ENCODE assay signal across 21 mouse cellular contexts in the genomic region with DNA sequence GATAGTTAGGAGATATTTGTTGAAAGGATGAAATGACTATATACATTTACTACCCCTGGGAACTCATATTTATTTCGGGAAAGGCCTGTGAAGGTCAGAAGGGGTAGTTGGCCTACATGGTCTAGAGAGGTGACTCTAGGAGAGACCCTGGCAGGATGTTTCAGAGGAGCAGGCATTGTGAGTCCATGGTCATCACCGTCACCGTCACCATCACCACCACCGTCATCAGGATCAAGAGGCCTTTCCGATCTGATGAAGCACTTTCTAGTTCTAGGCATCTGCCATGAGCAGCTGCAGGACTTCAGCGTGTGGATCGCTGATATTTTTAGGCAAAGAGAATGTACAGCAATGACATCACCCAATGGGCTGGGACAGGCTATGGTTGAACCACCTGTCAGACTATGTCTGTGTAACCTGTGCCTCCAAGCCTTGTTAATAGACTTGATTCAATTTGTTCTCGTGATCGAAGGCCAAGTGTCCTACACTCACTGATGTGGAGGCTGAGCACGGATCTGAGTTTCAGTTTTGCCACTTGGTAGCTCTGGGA. TPM values are rescaled to one million over a fixed set of nuclear protein-coding genes. Genes with fewer than 3 reads are reported as not detected.
DNase-seq lines count a peak whose midpoint lies in the region; ATAC-seq and TF ChIP-seq lines count a peak whose summit lies in the region.
"Had no signal": no experiment of that assay in that cellular context is flagged by ENCODE, and none has a peak within 500 bp of the region (broad histone marks: within the 10 kb centered on the region; RNA-seq: fewer than 3 reads in every experiment).

No protein-coding gene starts in this region.

- H3K4me2 ChIP-seq in heart, embryonic 11.5 days = no peak overlapping the region
- H3K4me2 ChIP-seq in limb, embryonic 11.5 days (ENCODE audit: low read depth, severe bottlenecking) = no peak overlapping the region
- 0 out of 2 replicates have a peak overlapping the region, but pooled peaks have one; percentile 7 for H3K4me2 ChIP-seq in limb, embryonic 14.5 days (replicated peaks; ENCODE audit: low read depth, low read length, severe bottlenecking)
- H3K4me2 ChIP-seq in myocyte (ENCODE audit: low read depth) = peak overlapping the region; percentile 10
- H3K4me2 ChIP-seq: embryonic facial prominence, embryonic 12.5 days; embryonic facial prominence, embryonic 15.5 days; forebrain, embryonic 12.5 days had no signal

- no peaks in the 10 kb centered on the region for H3K4me1 ChIP-seq in heart, embryonic 11.5 days (ENCODE audit: control insufficient read depth, insufficient read depth, low read length)
- peaks cover 5% of the 10 kb centered on the region; the same call in 1 of the 2 replicates for H3K4me1 ChIP-seq in limb, embryonic 11.5 days (ENCODE audit: control insufficient read depth, insufficient read depth, low read length)
- peaks cover 19% of the 10 kb centered on the region for H3K4me1 ChIP-seq in limb, embryonic 10.5 days
- H3K4me1 ChIP-seq in limb, embryonic 14.5 days (ENCODE audit: control insufficient read depth, insufficient read depth, low read length) = peaks cover 11% of the 10 kb centered on the region; the same call in 1 of the 2 replicates
- H3K4me1 ChIP-seq: forebrain, embryonic 12.5 days had no signal

- no peak overlapping the region for H3ac ChIP-seq in myocyte (ENCODE audit: control insufficient read depth, insufficient read length)

- WGBS in heart, embryonic 11.5 days (ENCODE audit: insufficient replicate concordance) = 80% methylated on average over 10 of the region's 10 CpGs
- 88% methylated on average over 10 of the region's 10 CpGs for WGBS in limb, embryonic 11.5 days
- 97% methylated on average over 10 of the region's 10 CpGs for WGBS in limb, embryonic 10.5 days
- 78% methylated on average over 10 of the region's 10 CpGs for WGBS in limb, embryonic 14.5 days

- H3K79me2 ChIP-seq in myocyte (ENCODE audit: control insufficient read depth, insufficient read depth) = no peaks in the 10 kb centered on the region

- no peak overlapping the region for H3K27ac ChIP-seq in heart, embryonic 11.5 days (ENCODE audit: low read depth, low read length)
- peak overlapping the region; percentile 26; the same call in 1 of the 2 replicates for H3K27ac ChIP-seq in limb, embryonic 11.5 days (replicated peaks; ENCODE audit: low read depth, low read length)
- H3K27ac ChIP-seq in limb, embryonic 10.5 days = no peak overlapping the region
- H3K27ac ChIP-seq in limb, embryonic 14.5 days (replicated peaks; ENCODE audit: low read depth, low read length) = no peak overlapping the region
- H3K27ac ChIP-seq: embryonic facial prominence, embryonic 12.5 days; embryonic facial prominence, embryonic 15.5 days; forebrain, embryonic 10.5 days; forebrain, embryonic 12.5 days had no signal

- H3K9me3 ChIP-seq in heart, embryonic 11.5 days (replicated peaks; ENCODE audit: control insufficient read depth, low read length) = no peaks in the 10 kb centered on the region
- no peaks in the 10 kb centered on the region for H3K9me3 ChIP-seq in limb, embryonic 11.5 days (ENCODE audit: control insufficient read depth, low read length)
- no peaks in the 10 kb centered on the region for H3K9me3 ChIP-seq in limb, embryonic 10.5 days (replicated peaks)
- no peaks in the 10 kb centered on the region for H3K9me3 ChIP-seq in limb, embryonic 14.5 days (ENCODE audit: control insufficient read depth, low read length)
- H3K9me3 ChIP-seq: embryonic facial prominence, embryonic 12.5 days; embryonic facial prominence, embryonic 15.5 days; forebrain, embryonic 10.5 days; forebrain, embryonic 12.5 days had no signal

- TF ChIP-seq POLR2A in limb, embryonic 14.5 days (IDR thresholded peaks at IDR 0.05; ENCODE audit: borderline replicate concordance, extremely low read depth, insufficient read depth, insufficient read length) = no peak
- TF ChIP-seq POLR2A in myocyte (IDR thresholded peaks at IDR 0.05; ENCODE audit: insufficient read length, low read depth) = no peak

- no peak for ATAC-seq in heart, embryonic 11.5 days (replicated peaks; ENCODE audit: insufficient number of reproducible peaks, low FRiP score, low TSS enrichment)
- ATAC-seq in limb, embryonic 11.5 days (ENCODE audit: insufficient number of reproducible peaks, low FRiP score, low TSS enrichment, low read depth) = no peak
- ATAC-seq in limb, embryonic 14.5 days (ENCODE audit: low FRiP score, low read depth) = 0 out of 2 replicates have a peak, but pooled peaks have one; percentile 34
- ATAC-seq: forebrain, embryonic 14.5 days; forebrain, embryonic 16.5 days had no signal

- H3K27me3 ChIP-seq in heart, embryonic 11.5 days (ENCODE audit: control insufficient read depth, insufficient read depth, low read length) = no peaks in the 10 kb centered on the region
- H3K27me3 ChIP-seq in limb, embryonic 11.5 days (ENCODE audit: control insufficient read depth, insufficient read depth, low read length) = no peaks in the 10 kb centered on the region
- no peaks in the 10 kb centered on the region for H3K27me3 ChIP-seq in limb, embryonic 10.5 days (ENCODE audit: low read depth, poor library complexity, severe bottlenecking)
- no peaks in the 10 kb centered on the region for H3K27me3 ChIP-seq in limb, embryonic 14.5 days (ENCODE audit: control insufficient read depth, insufficient read depth, low read length)
- H3K27me3 ChIP-seq in myocyte (ENCODE audit: control insufficient read depth, insufficient read depth, insufficient read length) = no peaks in the 10 kb centered on the region
- H3K27me3 ChIP-seq: embryonic facial prominence, embryonic 12.5 days; embryonic facial prominence, embryonic 15.5 days; forebrain, embryonic 12.5 days had no signal

- no peaks in the 10 kb centered on the region for H3K36me3 ChIP-seq in heart, embryonic 11.5 days (ENCODE audit: control insufficient read depth, insufficient read depth, low read length)
- H3K36me3 ChIP-seq in limb, embryonic 11.5 days (ENCODE audit: control insufficient read depth, insufficient read depth, low read length) = no peaks in the 10 kb centered on the region
- no peaks in the 10 kb centered on the region for H3K36me3 ChIP-seq in limb, embryonic 10.5 days
- no peaks in the 10 kb centered on the region for H3K36me3 ChIP-seq in limb, embryonic 14.5 days (ENCODE audit: control insufficient read depth, insufficient read depth, low read length)
- no peaks in the 10 kb centered on the region for H3K36me3 ChIP-seq in myocyte (ENCODE audit: control insufficient read depth, insufficient read depth)
- H3K36me3 ChIP-seq: embryonic facial prominence, embryonic 12.5 days; embryonic facial prominence, embryonic 15.5 days; forebrain, embryonic 10.5 days; forebrain, embryonic 12.5 days had no signal

- H3K4me3 ChIP-seq in heart, embryonic 11.5 days (ENCODE audit: low read depth, low read length) = no peak overlapping the region
- H3K4me3 ChIP-seq in limb, embryonic 11.5 days (ENCODE audit: low read depth, low read length) = no peak overlapping the region
- no peak overlapping the region for H3K4me3 ChIP-seq in limb, embryonic 10.5 days
- H3K4me3 ChIP-seq in limb, embryonic 14.5 days (replicated peaks; ENCODE audit: low read length) = no peak overlapping the region
- H3K4me3 ChIP-seq in myocyte = no peak overlapping the region
- H3K4me3 ChIP-seq: embryonic facial prominence, embryonic 12.5 days; embryonic facial prominence, embryonic 15.5 days; erythroblast, embryonic 14.5 days; forebrain, embryonic 10.5 days; forebrain, embryonic 12.5 days had no signal

- DNase-seq in heart, adult 11 months = peak; percentile 69
- no peak for DNase-seq in limb, embryonic 11.5 days (ENCODE audit: low spot score)
- DNase-seq in limb, embryonic 10.5 days (ENCODE audit: low spot score) = no peak
- DNase-seq in limb, embryonic 14.5 days (ENCODE audit: low spot score) = no peak
- no peak for DNase-seq in yolk sac, embryonic 10.5 days (ENCODE audit: low spot score)
- no peak for DNase-seq in adrenal gland, adult 18-20 months (ENCODE audit: low spot score in 2 of 2)
- DNase-seq: cerebellum, adult 11-12 months; cerebellum, adult 2 months; cerebellum, adult 9-11 months; cerebellum, postnatal 14 days; cerebellum, postnatal 36 days; embryo, embryonic 11 days had no signal

- no peak overlapping the region for H3K9ac ChIP-seq in heart, embryonic 11.5 days (ENCODE audit: low read depth, low read length)
- no peak overlapping the region for H3K9ac ChIP-seq in limb, embryonic 11.5 days (ENCODE audit: low read length)
- no peak overlapping the region for H3K9ac ChIP-seq in limb, embryonic 14.5 days (ENCODE audit: low read depth, low read length, severe bottlenecking)
- H3K9ac ChIP-seq: embryonic facial prominence, embryonic 12.5 days; embryonic facial prominence, embryonic 15.5 days; forebrain, embryonic 12.5 days had no signal

TF ChIP-seq in myocyte, 11 proteins besides CTCF, POLR2A, EP300 and RAD21:
- peak in 2 of 3 experiments; percentile 39 to 51 for TF ChIP-seq MYOG (IDR thresholded peaks at IDR 0.05; ENCODE audit: control insufficient read depth in 1 of 3, insufficient read depth in 1 of 3, insufficient read length in 2 of 3, low read depth in 2 of 3)
- peak; percentile 20 to 79 (median 79) for TF ChIP-seq MYOD1 (IDR thresholded peaks at IDR 0.05; ENCODE audit: control insufficient read depth in 1 of 3, insufficient read length in 2 of 3, low read depth in 2 of 3)
- TF ChIP-seq SRF (IDR thresholded peaks at IDR 0.05; ENCODE audit: control insufficient read depth, insufficient read length, low read depth) = no peak
- no peak for TF ChIP-seq TCF3 (IDR thresholded peaks at IDR 0.05; ENCODE audit: insufficient read length, low read depth)

RNA-seq across cellular contexts. Expression of gene Neo1, which starts 50.4 kb away (rescaled TPM):
- 30.3 and 35.7 TPM in 2 replicates for polyA plus RNA-seq in heart, embryonic 11.5 days (2014; fragmentation: Nextera tagmentation; extraction: Ambion mirVana)
- 43.2 and 44.7 TPM in 2 replicates for polyA plus RNA-seq in limb, embryonic 11.5 days (2014; fragmentation: Nextera tagmentation; extraction: Ambion mirVana)
- 27.3 and 37.2 TPM in 2 replicates for polyA plus RNA-seq in limb, embryonic 10.5 days (2016; fragmentation: Nextera tagmentation; extraction: Ambion mirVana)
- 83.5 and 95.9 TPM in 2 replicates for polyA plus RNA-seq in limb, embryonic 14.5 days (2012; rRNA removed)
- polyA plus RNA-seq in limb, embryonic 14.5 days (2014; fragmentation: Nextera tagmentation; extraction: Ambion mirVana) = 57.1 and 63.9 TPM in 2 replicates
- 36.8 TPM for polyA plus RNA-seq in myocyte (2012; fragmentation: generic; extraction: Trizol)
- 10 to 100 TPM; 44.5 to 52.7 TPM for total RNA-seq in adrenal gland, adult 18-20 months (2021)
- polyA plus RNA-seq: erythroblast, embryonic 14.5 days had no signal

Comparison
In these comparisons a context has a peak if more than half of its experiments do, and no peak if none do; other contexts are left out.
1. H3K4me2 ChIP-seq: peak in limb, embryonic 14.5 days (single experiment) and myocyte (single experiment); none in heart, embryonic 11.5 days (single experiment) and limb, embryonic 11.5 days (single experiment).